Mouse (Mus musculus): ENCODE results near the gene Pnkd. TPM values are rescaled to one million over a fixed set of nuclear protein-coding genes. Genes with fewer than 3 reads are reported as not detected.
A peak's percentile ranks its signal among the peaks of the same experiment; 100 is the strongest.

The Pnkd gene
- polyA plus RNA-seq (2011; ENCODE audit: insufficient read depth, insufficient read length, low read depth, missing spikeins) = 40.9 and 43.6 TPM in 2 replicates

GRCm38 (mm10) chr1:74284543-74285160, at the start of gene Pnkd, which contains the start of gene Aamp:
TSS of gene Pnkd (plus strand) at chr1:74284930.
TSS of gene Aamp (minus strand) at chr1:74284738.
- Histone ChIP-seq H3K4me3 (ENCODE audit: low read depth, low read length) (peak within 1 kb of the TSS; percentile 80), H3K27me3 (ENCODE audit: control insufficient read depth, insufficient read depth, low read length, poor library complexity, severe bottlenecking) (no peaks in the 10 kb centered on the region), H3K9me3 (replicated peaks; ENCODE audit: control insufficient read depth, insufficient read depth, low read length, poor library complexity, severe bottlenecking) (no peaks in the 10 kb centered on the region), H3K4me1 (ENCODE audit: control insufficient read depth, insufficient read depth, low read length) (no peaks in the 10 kb centered on the region), H3K9ac (ENCODE audit: low read depth, poor library complexity, severe bottlenecking) (peak within 1 kb of the TSS; percentile 71), H3K27ac (ENCODE audit: insufficient read depth, low read length) (no peak within 1 kb of the TSS), H3K36me3 (ENCODE audit: control insufficient read depth, insufficient read depth, low read length, poor library complexity, severe bottlenecking) (peaks cover 12% of the 10 kb centered on the region)
- TF ChIP-seq EP300 (IDR thresholded peaks at IDR 0.05; ENCODE audit: insufficient read depth, low read depth, low read length) = no peak
- TF ChIP-seq POLR2A (IDR thresholded peaks at IDR 0.05; ENCODE audit: insufficient read depth, low read length) = no peak
- TF ChIP-seq CTCF (IDR thresholded peaks at IDR 0.05; ENCODE audit: low read depth, low read length) = no peak

DNA sequence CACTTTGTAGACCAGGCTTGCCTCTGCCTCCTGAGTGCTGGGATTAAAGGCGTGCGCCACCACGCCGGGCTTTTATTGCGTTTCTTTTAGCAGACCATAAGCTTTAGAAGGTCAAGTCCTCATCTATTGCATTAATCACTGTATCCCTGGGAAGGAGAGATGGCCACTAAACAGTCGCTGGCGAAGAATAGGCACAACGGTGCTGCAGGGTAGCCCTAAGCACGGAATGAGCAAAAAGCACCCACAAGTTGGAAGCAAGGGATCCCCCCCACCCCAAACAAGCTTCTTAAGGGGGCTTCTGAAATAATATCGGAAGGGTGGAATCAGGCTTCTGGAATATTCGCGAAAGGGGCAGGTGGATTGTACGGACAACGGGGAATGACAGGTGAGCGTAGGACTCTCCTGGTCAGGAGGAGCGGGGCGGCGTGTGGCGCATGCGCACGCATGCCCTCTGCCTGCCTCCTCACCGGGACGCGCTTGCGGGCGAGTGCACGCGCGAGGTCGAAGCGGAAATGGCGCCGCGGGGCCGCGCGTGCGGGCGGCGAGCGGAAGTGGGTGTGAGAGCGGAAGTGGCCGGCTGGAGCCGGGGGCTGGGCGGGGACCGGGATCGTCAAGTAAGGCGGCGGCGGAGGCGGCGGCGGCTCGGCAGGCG, 48.7 kb upstream of the Pnkd start, which contains the start of gene Arpc2:
Gene Arpc2, plus strand, starts transcription at position 147 of the 652 bp plus-strand sequence.
- Histone ChIP-seq H3K27ac (ENCODE audit: insufficient read depth, low read length) (peak within 1 kb of the TSS; percentile 6; the same call in 1 of the 2 replicates), H3K9ac (ENCODE audit: low read depth, poor library complexity, severe bottlenecking) (peak within 1 kb of the TSS; percentile 91), H3K9me3 (replicated peaks; ENCODE audit: control insufficient read depth, insufficient read depth, low read length, poor library complexity, severe bottlenecking) (no peaks in the 10 kb centered on the region), H3K36me3 (ENCODE audit: control insufficient read depth, insufficient read depth, low read length, poor library complexity, severe bottlenecking) (no peaks in the 10 kb centered on the region), H3K4me3 (ENCODE audit: low read depth, low read length) (peak within 1 kb of the TSS; percentile 83), H3K4me1 (ENCODE audit: control insufficient read depth, insufficient read depth, low read length) (peaks cover 3% of the 10 kb centered on the region), H3K27me3 (ENCODE audit: control insufficient read depth, insufficient read depth, low read length, poor library complexity, severe bottlenecking) (no peaks in the 10 kb centered on the region)
- TF ChIP-seq CTCF (IDR thresholded peaks at IDR 0.05; ENCODE audit: low read depth, low read length) (no peak), POLR2A (IDR thresholded peaks at IDR 0.05; ENCODE audit: insufficient read depth, low read length) (peak; percentile 86), EP300 (IDR thresholded peaks at IDR 0.05; ENCODE audit: insufficient read depth, low read depth, low read length) (0 out of 2 replicates have a peak, but pooled peaks have one; percentile 21)

GRCm38 (mm10) chr1:74236590-74237317, 48.0 kb upstream of the Pnkd start:
- H3K27me3 ChIP-seq (ENCODE audit: control insufficient read depth, insufficient read depth, low read length, poor library complexity, severe bottlenecking) = no peaks in the 10 kb centered on the region
- H3K4me3 ChIP-seq (ENCODE audit: low read depth, low read length) = peak overlapping the region; percentile 83
- TF ChIP-seq POLR2A (IDR thresholded peaks at IDR 0.05; ENCODE audit: insufficient read depth, low read length) (no peak), CTCF (IDR thresholded peaks at IDR 0.05; ENCODE audit: low read depth, low read length) (no peak), EP300 (IDR thresholded peaks at IDR 0.05; ENCODE audit: insufficient read depth, low read depth, low read length) (no peak)
- no peaks in the 10 kb centered on the region for H3K36me3 ChIP-seq (ENCODE audit: control insufficient read depth, insufficient read depth, low read length, poor library complexity, severe bottlenecking)
- H3K9ac ChIP-seq (ENCODE audit: low read depth, poor library complexity, severe bottlenecking) = peak overlapping the region; percentile 91
- no peaks in the 10 kb centered on the region for H3K9me3 ChIP-seq (replicated peaks; ENCODE audit: control insufficient read depth, insufficient read depth, low read length, poor library complexity, severe bottlenecking)
- H3K27ac ChIP-seq (ENCODE audit: insufficient read depth, low read length) = peak overlapping the region; percentile 6; the same call in 1 of the 2 replicates
- H3K4me1 ChIP-seq (ENCODE audit: control insufficient read depth, insufficient read depth, low read length) = peaks cover 3% of the 10 kb centered on the region

GRCm38 (mm10) chr1:74237671-74238070, 47.1 kb upstream of the Pnkd start:
- no peak for TF ChIP-seq CTCF (IDR thresholded peaks at IDR 0.05; ENCODE audit: low read depth, low read length)
- no peak for TF ChIP-seq POLR2A (IDR thresholded peaks at IDR 0.05; ENCODE audit: insufficient read depth, low read length)
- no peak for TF ChIP-seq EP300 (IDR thresholded peaks at IDR 0.05; ENCODE audit: insufficient read depth, low read depth, low read length)
- no peaks in the 10 kb centered on the region for H3K36me3 ChIP-seq (ENCODE audit: control insufficient read depth, insufficient read depth, low read length, poor library complexity, severe bottlenecking)
- H3K27me3 ChIP-seq (ENCODE audit: control insufficient read depth, insufficient read depth, low read length, poor library complexity, severe bottlenecking) = no peaks in the 10 kb centered on the region
- H3K4me3 ChIP-seq (ENCODE audit: low read depth, low read length) = no peak overlapping the region
- H3K9ac ChIP-seq (ENCODE audit: low read depth, poor library complexity, severe bottlenecking) = peak overlapping the region; percentile 91
- no peaks in the 10 kb centered on the region for H3K9me3 ChIP-seq (replicated peaks; ENCODE audit: control insufficient read depth, insufficient read depth, low read length, poor library complexity, severe bottlenecking)
- H3K27ac ChIP-seq (ENCODE audit: insufficient read depth, low read length) = no peak overlapping the region
- peaks cover 3% of the 10 kb centered on the region for H3K4me1 ChIP-seq (ENCODE audit: control insufficient read depth, insufficient read depth, low read length)

GRCm38 (mm10) chr1:74238136-74238535, 46.6 kb upstream of the Pnkd start:
- TF ChIP-seq CTCF (IDR thresholded peaks at IDR 0.05; ENCODE audit: low read depth, low read length) = no peak
- no peak for TF ChIP-seq EP300 (IDR thresholded peaks at IDR 0.05; ENCODE audit: insufficient read depth, low read depth, low read length)
- no peak for TF ChIP-seq POLR2A (IDR thresholded peaks at IDR 0.05; ENCODE audit: insufficient read depth, low read length)
- H3K9ac ChIP-seq (ENCODE audit: low read depth, poor library complexity, severe bottlenecking) = peak overlapping the region; percentile 91
- no peaks in the 10 kb centered on the region for H3K9me3 ChIP-seq (replicated peaks; ENCODE audit: control insufficient read depth, insufficient read depth, low read length, poor library complexity, severe bottlenecking)
- H3K27me3 ChIP-seq (ENCODE audit: control insufficient read depth, insufficient read depth, low read length, poor library complexity, severe bottlenecking) = no peaks in the 10 kb centered on the region
- H3K4me3 ChIP-seq (ENCODE audit: low read depth, low read length) = no peak overlapping the region
- H3K36me3 ChIP-seq (ENCODE audit: control insufficient read depth, insufficient read depth, low read length, poor library complexity, severe bottlenecking) = no peaks in the 10 kb centered on the region
- no peak overlapping the region for H3K27ac ChIP-seq (ENCODE audit: insufficient read depth, low read length)
- peaks cover 3% of the 10 kb centered on the region for H3K4me1 ChIP-seq (ENCODE audit: control insufficient read depth, insufficient read depth, low read length)

All from ES-Bruce4 (cell line).